Mouse (Mus musculus) liver (tissue): ENCODE data around the gene Abhd16a.
"Not testable (repeated sequence)": the region's sequence is repeated elsewhere in the genome, so short reads cannot be mapped to it uniquely, and the experiment has no call there.

Experiments used
- DNase-seq: peaks from one replicate; pipeline ENCODE4 v3.0.0-alpha.2; 2020; ENCODE audit warnings: mixed read lengths

Gene Abhd16a

GRCm38 (mm10) chr17:35121871-35122303, 32.8 kb downstream of the Abhd16a start, which contains the start of gene Csnk2b:
Gene Csnk2b, minus strand, starts transcription at chr17:35122053.
- DNase-seq, result peak; percentile 44

- DNase-seq, result not testable (repeated sequence)
Observed at GRCm38 (mm10) chr17:35123287-35123686, 34.2 kb downstream of the Abhd16a start.

- not testable (repeated sequence) for DNase-seq
Observed at GRCm38 (mm10) chr17:35124261-35124896, 35.3 kb downstream of the Abhd16a start.

- no peak for DNase-seq
Observed at GRCm38 (mm10) chr17:35125081-35125480, 36.0 kb downstream of the Abhd16a start.

DNA sequence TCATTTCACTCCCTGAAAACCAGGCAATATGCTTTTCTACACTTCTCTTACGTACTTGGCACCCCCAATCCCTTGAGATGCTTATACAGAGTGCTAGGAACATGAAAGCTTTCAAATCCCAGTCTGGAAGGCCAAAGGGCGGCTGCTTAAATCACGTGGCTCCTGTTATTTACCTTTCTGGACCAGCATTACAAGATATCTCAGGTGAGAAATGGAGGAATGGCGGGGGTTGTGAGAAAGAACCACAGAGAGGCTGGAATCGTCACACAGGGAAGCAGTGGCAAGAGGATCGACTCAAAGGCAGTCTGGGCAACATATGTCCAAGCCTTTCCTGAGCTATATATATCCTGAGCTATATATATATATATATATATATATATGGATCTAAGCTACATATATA, 36.5 kb downstream of the Abhd16a start:
- DNase-seq, result no peak

DNA sequence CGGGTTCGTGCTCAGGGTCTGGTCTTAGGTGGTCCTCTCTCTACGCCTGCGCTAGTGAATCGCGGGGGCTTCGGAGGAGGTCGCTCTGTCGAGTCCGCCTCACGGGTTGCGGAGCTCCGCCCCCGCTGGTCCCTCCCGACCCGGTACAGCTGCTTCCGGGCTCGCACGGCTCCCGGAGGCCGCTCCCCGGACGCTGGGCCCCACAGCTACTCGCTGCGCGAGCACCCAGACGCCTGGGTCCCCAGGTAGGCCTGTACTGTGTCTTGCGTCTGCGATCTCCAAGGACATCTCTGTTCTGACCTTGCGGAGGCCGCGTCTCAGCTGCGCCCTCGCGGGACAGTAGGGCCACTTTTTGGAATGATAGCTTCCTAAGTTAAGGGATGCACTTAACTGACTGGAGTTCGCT, 37.1 kb downstream of the Abhd16a start, which contains the start of gene D17H6S53E:
Gene D17H6S53E (plus strand): TSS at position 168 of the 406 bp plus-strand sequence.
- DNase-seq, result peak; percentile 89

DNA sequence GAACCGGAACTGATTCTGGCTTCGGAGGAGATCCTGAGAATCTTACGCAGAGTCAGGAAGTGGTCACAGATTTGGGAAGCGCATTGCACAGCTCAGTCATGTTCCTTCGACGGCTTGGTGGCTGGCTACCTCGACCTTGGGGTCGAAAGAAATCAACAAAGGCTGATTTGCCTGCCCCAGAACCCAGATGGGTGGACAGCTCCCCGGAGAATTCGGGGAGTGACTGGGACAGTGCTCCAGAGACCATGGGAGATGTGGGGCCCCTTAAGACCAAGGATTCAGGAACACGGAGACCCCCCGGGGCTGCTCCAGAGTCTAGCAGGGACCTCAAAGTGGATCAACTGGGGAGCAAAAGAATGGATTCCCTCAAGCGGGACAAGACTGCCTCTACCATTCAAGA, 38.0 kb downstream of the Abhd16a start:
- no peak for DNase-seq

DNA sequence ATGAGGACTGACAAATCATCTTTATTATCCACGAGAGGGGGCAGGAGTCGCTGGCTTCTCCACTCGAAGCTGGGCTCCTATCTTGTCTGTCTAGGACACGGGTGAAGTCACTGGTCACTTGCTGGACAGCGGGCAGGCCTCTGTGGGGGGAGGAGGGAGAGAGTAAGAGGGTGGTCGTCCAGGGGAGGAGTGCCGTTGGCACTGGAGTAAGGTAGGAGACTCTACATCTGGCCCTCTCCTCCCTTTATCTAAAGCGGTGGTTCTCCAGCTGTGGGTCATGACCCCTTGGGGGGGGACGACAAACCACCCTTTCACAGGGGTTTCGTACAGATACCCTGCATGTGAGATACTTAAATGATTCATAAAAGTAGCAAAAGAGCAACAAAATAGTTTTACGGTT, 39.9 kb downstream of the Abhd16a start:
- no peak for DNase-seq

- DNase-seq, result no peak
Observed at GRCm38 (mm10) chr17:35131038-35131437, 42.0 kb downstream of the Abhd16a start.

- DNase-seq, result peak; percentile 43
Observed at GRCm38 (mm10) chr17:35131500-35132173, 42.6 kb downstream of the Abhd16a start, which contains the start of gene Apom. Gene Apom, minus strand, starts transcription at chr17:35132050.

- no peak for DNase-seq
Observed at GRCm38 (mm10) chr17:35132174-35132560, 43.1 kb downstream of the Abhd16a start.

DNA sequence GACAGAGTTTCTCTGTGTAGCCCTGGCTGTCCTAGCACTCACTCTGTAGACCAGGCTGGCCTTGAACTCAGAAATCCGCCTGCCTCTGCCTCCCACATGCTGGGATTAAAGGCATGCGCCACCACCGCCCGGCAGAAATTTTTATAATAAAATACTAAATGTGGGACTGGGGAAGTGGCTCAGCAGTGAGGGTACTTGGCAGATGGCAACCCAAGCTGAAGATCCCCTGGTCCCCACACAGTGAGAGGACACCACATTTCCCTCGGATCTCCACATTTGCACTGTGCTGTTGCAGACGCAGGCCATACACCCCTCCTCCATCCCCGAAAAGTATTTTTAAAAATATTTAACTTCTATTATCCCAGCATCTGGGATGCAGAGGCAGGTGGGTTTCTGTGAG, 44.5 kb downstream of the Abhd16a start:
- no peak for DNase-seq

DNA sequence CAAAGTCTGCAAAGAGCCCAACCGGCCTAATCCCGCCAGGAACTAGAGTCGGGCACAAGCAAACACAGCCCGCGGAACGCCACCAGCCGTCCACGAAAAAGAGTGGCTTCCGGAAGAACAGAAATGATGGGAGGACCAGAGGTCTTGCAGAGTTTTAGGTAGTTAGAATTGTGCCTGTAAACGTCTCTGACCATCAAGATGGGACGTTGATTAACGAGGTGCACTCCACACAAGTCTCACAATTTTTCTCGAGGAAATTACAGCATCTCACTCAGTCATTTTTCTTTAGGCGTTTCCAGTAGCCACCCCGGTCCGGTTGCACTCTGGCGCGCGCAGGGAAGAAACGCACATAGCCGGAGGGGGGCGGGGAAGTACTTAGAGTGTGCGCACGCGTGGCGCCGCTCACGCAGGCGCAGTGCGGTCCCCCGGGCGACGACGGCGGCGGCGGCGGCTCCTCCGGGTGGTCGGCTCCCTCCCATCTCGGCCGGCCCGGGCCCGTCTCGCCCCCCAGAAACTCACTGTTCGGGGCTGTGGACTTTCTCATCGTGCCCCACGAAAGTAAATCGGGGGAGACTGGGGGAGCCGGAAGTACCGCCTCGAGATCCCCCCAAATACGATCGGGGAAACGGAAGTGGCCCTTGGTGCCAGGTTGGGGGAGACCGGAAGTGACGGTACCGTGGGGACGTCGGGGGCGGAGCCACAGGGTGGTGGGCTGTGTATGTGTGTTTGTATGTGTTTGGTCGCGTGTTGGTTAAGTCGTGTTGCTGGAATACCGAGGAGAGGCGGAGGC, 45.9 kb downstream of the Abhd16a start, which contains the start of gene Bag6:
Gene Bag6 (plus strand): TSS at position 378 of the 790 bp plus-strand sequence.
- peak; percentile 93 for DNase-seq

- DNase-seq, result no peak
Observed at GRCm38 (mm10) chr17:35135591-35136320, 46.7 kb downstream of the Abhd16a start.

DNA sequence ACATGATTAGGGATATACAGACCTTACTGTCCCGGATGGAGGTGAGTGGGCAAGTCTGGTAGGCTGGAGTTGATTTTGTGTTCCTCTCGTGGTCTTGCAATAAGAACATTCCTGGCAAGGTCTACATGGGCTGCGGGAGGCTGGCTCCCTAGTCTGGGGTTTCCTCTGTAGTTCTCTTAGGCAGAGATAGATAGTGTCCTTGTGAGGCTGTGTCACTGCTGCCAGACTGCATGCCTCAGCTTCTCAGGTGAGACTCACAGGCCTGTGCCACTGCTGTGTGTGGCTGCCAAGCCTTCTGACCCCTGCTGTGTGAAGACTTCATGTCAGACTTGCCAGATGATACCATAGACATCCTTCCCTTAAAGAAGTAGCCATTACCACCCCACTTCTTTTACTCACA, 50.2 kb downstream of the Abhd16a start:
- DNase-seq, result no peak

GRCm38 (mm10) chr17:35140490-35140996, 51.5 kb downstream of the Abhd16a start:
- no peak for DNase-seq

DNA sequence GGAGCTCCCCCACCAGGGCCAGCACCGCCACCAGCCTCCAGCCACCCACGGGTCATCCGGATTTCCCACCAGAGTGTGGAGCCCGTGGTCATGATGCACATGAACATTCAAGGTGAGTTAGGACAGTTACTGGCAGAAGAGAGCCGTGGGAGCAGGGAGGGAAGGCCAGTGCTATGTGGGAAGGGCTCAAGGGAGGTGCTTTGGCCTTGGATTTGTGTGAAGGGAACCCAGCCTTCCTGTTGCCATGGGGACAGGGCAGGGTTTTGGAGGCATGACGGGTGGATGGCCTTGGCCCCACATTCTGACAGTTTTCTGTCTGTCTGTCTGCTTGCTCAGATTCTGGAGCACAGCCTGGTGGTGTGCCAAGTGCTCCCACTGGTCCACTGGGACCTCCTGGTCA, 52.9 kb downstream of the Abhd16a start:
- DNase-seq, result no peak

GRCm38 (mm10) chr17:35146139-35146538, 57.1 kb downstream of the Abhd16a start:
- no peak for DNase-seq

DNA sequence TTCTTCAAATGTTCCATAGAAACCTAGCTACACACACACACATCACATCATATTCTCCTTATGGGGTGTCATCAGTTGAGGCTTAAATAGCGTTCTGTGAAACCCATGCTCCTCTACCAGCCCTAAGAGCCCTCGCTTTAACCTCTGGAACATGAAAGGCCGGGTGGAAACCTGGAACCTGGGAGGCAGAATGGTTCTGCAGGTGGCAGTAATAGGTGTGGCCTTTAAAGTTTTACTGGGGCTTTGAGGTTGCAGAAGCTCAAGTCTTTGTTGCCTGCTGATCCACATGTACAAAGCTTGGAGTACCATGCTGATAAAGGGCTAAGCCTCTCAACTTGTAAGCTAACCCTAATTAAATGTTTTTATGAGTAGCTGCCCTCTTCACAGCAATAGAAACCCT, 58.3 kb downstream of the Abhd16a start:
- DNase-seq, result no peak

GRCm38 (mm10) chr17:35147922-35148639, 59.0 kb downstream of the Abhd16a start:
- DNase-seq, result no peak

DNA sequence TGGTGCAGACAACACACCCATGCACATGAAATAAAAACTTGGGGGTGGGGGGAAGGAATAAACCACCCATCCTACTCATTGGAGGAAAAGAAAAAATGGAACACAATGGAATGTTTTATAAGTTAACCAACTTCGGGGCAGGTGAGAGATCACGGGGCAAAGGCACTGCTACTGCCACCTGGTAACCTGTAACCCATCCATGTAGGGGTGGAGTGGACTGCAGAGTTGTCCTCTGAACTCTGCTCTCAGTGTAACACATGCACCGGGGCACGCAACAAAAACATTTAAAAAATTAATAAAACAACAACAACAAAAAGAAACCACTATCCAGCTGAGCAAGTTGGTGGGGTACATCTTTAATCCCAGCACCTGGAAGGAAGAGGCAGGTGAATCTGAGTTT, 63.1 kb downstream of the Abhd16a start:
- no peak for DNase-seq
